Mouse (Mus musculus): ENCODE results near the gene Magix.

GRCm38 (mm10) chrX:7692862-7693261 lies 11.8 kb upstream of the Magix start:
- no peak for TF ChIP-seq POLR2A (IDR thresholded peaks at IDR 0.05; ENCODE audit: borderline replicate concordance, insufficient read depth, low read length)
- peak; percentile 45; the same call in 1 of the 2 replicates for TF ChIP-seq CTCF (IDR thresholded peaks at IDR 0.05; ENCODE audit: borderline replicate concordance, insufficient read depth, low read depth, low read length)
